Mouse (Mus musculus) heart, adult 2 months (tissue): Measurements from ENCODE around the gene Dram1.

ENCODE experiments used
- CTCF ChIP-seq: fragments of 200-600 bp; IDR thresholded peaks from 2 replicates; pipeline ENCODE4 v1.8.1; 2022; ENCODE audit warnings: antibody characterized with exemption, mild to moderate bottlenecking, moderate library complexity
- POLR2A ChIP-seq: fragments of 200-500 bp; IDR thresholded peaks from 2 replicates; pipeline ENCODE4 v1.6.1; 2011; ENCODE audit warnings: mild to moderate bottlenecking, low read depth, low read length, control low read depth; ENCODE audit not compliant: insufficient read depth

DNA sequence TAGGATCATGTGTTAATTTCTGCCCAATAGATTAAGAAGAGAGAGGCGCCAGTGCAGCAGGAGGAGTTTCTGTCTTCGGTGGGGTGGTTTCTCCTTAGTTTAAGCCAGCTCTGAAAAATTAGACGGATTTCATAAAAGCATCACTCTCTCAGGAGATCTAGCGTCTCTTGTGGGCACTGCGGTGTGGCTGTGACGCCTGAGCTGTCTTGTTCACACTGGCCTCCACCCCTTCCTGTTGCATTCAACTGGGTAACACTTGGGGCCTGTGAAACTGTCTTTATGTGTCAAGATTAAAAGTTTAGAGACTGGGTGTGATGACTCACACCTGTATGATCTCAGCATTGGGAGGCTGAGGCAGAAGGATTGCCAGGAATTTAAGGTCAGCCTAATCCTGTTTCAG, 49.1 kb upstream of the Dram1 start:
- no peak for TF ChIP-seq POLR2A
- no peak for TF ChIP-seq CTCF
